Mouse (Mus musculus) embryonic facial prominence, embryonic 14.5 days (tissue): ENCODE results near the gene Twnk. TPM values are rescaled to one million over a fixed set of nuclear protein-coding genes. Genes with fewer than 3 reads are reported as not detected.

Source experiments
- ATAC-seq: fragments of 200-750 bp; cut with Nextera tagmentation; 2 replicates; pipeline ENCODE4 v1.8.0; 2017; ENCODE audit warnings: low read depth, moderate number of reproducible peaks, moderate TSS enrichment
- DNase-seq: peaks from one replicate; pipeline ENCODE4 v3.0.0-alpha.2; 2015; ENCODE audit warnings: low spot score
- H3K27ac ChIP-seq: fragments of 300-500 bp; sonication (generic); replicated peaks from 2 replicates; pipeline ENCODE4 v1.5.1; 2014; ENCODE audit warnings: low read depth, mild to moderate bottlenecking, low read length, moderate library complexity
- H3K27me3 ChIP-seq: fragments of 300-500 bp; sonication (generic); replicated peaks from 2 replicates; pipeline ENCODE4 v1.6.1; 2014; ENCODE audit warnings: low read length; ENCODE audit not compliant: control insufficient read depth, insufficient read depth
- H3K36me3 ChIP-seq: fragments of 300-500 bp; sonication (generic); 2 replicates; pipeline ENCODE4 v1.6.1; 2014; ENCODE audit warnings: low read length, mixed read lengths; ENCODE audit not compliant: control insufficient read depth, insufficient read depth
- H3K4me1 ChIP-seq: fragments of 300-500 bp; sonication (generic); 2 replicates; pipeline ENCODE4 v1.6.1; 2014; ENCODE audit warnings: antibody characterized with exemption, low read length; ENCODE audit not compliant: control insufficient read depth, insufficient read depth
- H3K4me2 ChIP-seq: fragments of 300-500 bp; sonication (generic); 2 replicates; pipeline ENCODE4 v1.6.1; 2014; ENCODE audit warnings: low read depth, mild to moderate bottlenecking, low read length, moderate library complexity, mixed read lengths
- H3K4me3 ChIP-seq: fragments of 300-500 bp; sonication (generic); 2 replicates; pipeline ENCODE4 v1.5.1; 2014; ENCODE audit warnings: low read depth, mild to moderate bottlenecking, low read length
- H3K9ac ChIP-seq: fragments of 300-500 bp; sonication (generic); 2 replicates; pipeline ENCODE4 v1.6.1; 2014; ENCODE audit warnings: low read depth, mild to moderate bottlenecking, low read length, moderate library complexity, mixed read lengths
- H3K9me3 ChIP-seq: fragments of 300-500 bp; sonication (generic); 2 replicates; pipeline ENCODE4 v1.6.1; 2016; ENCODE audit warnings: low read length; ENCODE audit not compliant: control insufficient read depth
- WGBS: fragments of 180-500 bp; shearing (Covaris S2); extraction: QIAGEN DNeasy Blood & Tissue Kit; methylation state at CpG from one replicate; pipeline ENCODE4 v1.1.7; 2014; 5-methylcytosine and 5-hydroxymethylcytosine counted together
- polyA plus RNA-seq: library from polyadenylated mRNA; unstranded; fragments of >200 nt; fragmentation: Nextera tagmentation; extraction: Ambion mirVana; gene quantifications from 2 replicates; pipeline ENCODE4 v1.2.1, GENCODE M21; 2014

Twnk gene
- polyA plus RNA-seq, 1 experiment from 2014 or later: 10.5 TPM

GRCm38 (mm10) chr19:44984420-44984819 is 21.0 kb upstream of the Twnk start:
- no peak overlapping the region for H3K9ac ChIP-seq
- no peak overlapping the region for H3K4me3 ChIP-seq
- DNase-seq (no peak), ATAC-seq (no peak)
- H3K9me3 ChIP-seq: no peaks in the 10 kb centered on the region
- peaks cover 6% of the 10 kb centered on the region for H3K4me1 ChIP-seq
- WGBS: 89% methylated on average over 4 of the region's 4 CpGs
- no peak overlapping the region for H3K27ac ChIP-seq
- no peaks in the 10 kb centered on the region for H3K27me3 ChIP-seq
- H3K36me3 ChIP-seq: peaks cover 29% of the 10 kb centered on the region
- no peak overlapping the region for H3K4me2 ChIP-seq

GRCm38 (mm10) chr19:44985159-44985988 is 20.1 kb upstream of the Twnk start:
- ATAC-seq: no peak
- Histone ChIP-seq H3K4me1 (peaks cover 14% of the 10 kb centered on the region), H3K27me3 (no peaks in the 10 kb centered on the region), H3K4me2 (no peak overlapping the region), H3K36me3 (peaks cover 20% of the 10 kb centered on the region), H3K9ac (no peak overlapping the region), H3K4me3 (no peak overlapping the region), H3K9me3 (no peaks in the 10 kb centered on the region), H3K27ac (no peak overlapping the region)
- DNase-seq: no peak
- WGBS: 51% methylated on average over 5 of the region's 5 CpGs

GRCm38 (mm10) chr19:44987004-44987403 is 18.5 kb upstream of the Twnk start:
- H3K4me3 ChIP-seq: no peak overlapping the region
- H3K4me1 ChIP-seq: peaks cover 14% of the 10 kb centered on the region
- H3K27ac ChIP-seq: no peak overlapping the region
- H3K27me3 ChIP-seq: no peaks in the 10 kb centered on the region
- no peak overlapping the region for H3K4me2 ChIP-seq
- ATAC-seq (no peak), DNase-seq (no peak)
- 62% methylated on average over 6 of the region's 6 CpGs for WGBS
- H3K9ac ChIP-seq: no peak overlapping the region
- H3K36me3 ChIP-seq: peaks cover 6% of the 10 kb centered on the region
- no peaks in the 10 kb centered on the region for H3K9me3 ChIP-seq

GRCm38 (mm10) chr19:44987851-44988250 is 17.6 kb upstream of the Twnk start:
- Histone ChIP-seq H3K27ac (no peak overlapping the region), H3K4me2 (no peak overlapping the region), H3K27me3 (no peaks in the 10 kb centered on the region), H3K4me1 (peaks cover 14% of the 10 kb centered on the region), H3K4me3 (no peak overlapping the region), H3K9ac (no peak overlapping the region), H3K9me3 (no peaks in the 10 kb centered on the region), H3K36me3 (peaks cover 5% of the 10 kb centered on the region; the same call in 1 of the 2 replicates)
- ATAC-seq (no peak), DNase-seq (no peak)
- 52% methylated on average over 6 of the region's 6 CpGs for WGBS

GRCm38 (mm10) chr19:44988321-44988720 is 17.1 kb upstream of the Twnk start:
- peak overlapping the region; percentile 83 for H3K9ac ChIP-seq
- no peaks in the 10 kb centered on the region for H3K9me3 ChIP-seq
- H3K36me3 ChIP-seq: peaks cover 9% of the 10 kb centered on the region; the same call in 1 of the 2 replicates
- 31% methylated on average over 9 of the region's 9 CpGs for WGBS
- ATAC-seq (no peak), DNase-seq (no peak)
- H3K27me3 ChIP-seq: no peaks in the 10 kb centered on the region
- H3K27ac ChIP-seq: no peak overlapping the region
- peaks cover 14% of the 10 kb centered on the region for H3K4me1 ChIP-seq
- H3K4me3 ChIP-seq: peak overlapping the region; percentile 75
- peak overlapping the region; percentile 99 for H3K4me2 ChIP-seq

GRCm38 (mm10) chr19:44988831-44989566 is 16.5 kb upstream of the Twnk start, which contains the start of gene Sema4g:
Gene Sema4g, plus strand, starts transcription at chr19:44989101.
- whole genome bisulfite sequencing: under 1% methylated on average over 23 of the region's 58 CpGs
- H3K4me1 ChIP-seq: peaks cover 14% of the 10 kb centered on the region
- ATAC-seq (peak; percentile 83), DNase-seq (peak; percentile 59)
- peak within 1 kb of the TSS; percentile 44; the same call in 1 of the 2 replicates for H3K27ac ChIP-seq
- peak within 1 kb of the TSS; percentile 75 for H3K4me3 ChIP-seq
- no peaks in the 10 kb centered on the region for H3K9me3 ChIP-seq
- H3K27me3 ChIP-seq: no peaks in the 10 kb centered on the region
- H3K4me2 ChIP-seq: peak within 1 kb of the TSS; percentile 99
- peak within 1 kb of the TSS; percentile 83 for H3K9ac ChIP-seq
- peaks cover 6% of the 10 kb centered on the region; the same call in 1 of the 2 replicates for H3K36me3 ChIP-seq

- Histone ChIP-seq H3K4me1 (peaks cover 14% of the 10 kb centered on the region), H3K27ac (0 out of 2 replicates have a peak overlapping the region, but pooled peaks have one; percentile 44), H3K9ac (peak overlapping the region; percentile 83), H3K36me3 (peaks cover 6% of the 10 kb centered on the region; the same call in 1 of the 2 replicates), H3K4me3 (peak overlapping the region; percentile 75), H3K4me2 (peak overlapping the region; percentile 99), H3K27me3 (no peaks in the 10 kb centered on the region), H3K9me3 (no peaks in the 10 kb centered on the region)
- DNase-seq (no peak), ATAC-seq (peak; percentile 2; the same call in 1 of the 2 replicates)
- WGBS: 4% methylated on average over 20 of the region's 22 CpGs
Measured at GRCm38 (mm10) chr19:44989567-44990495, 15.6 kb upstream of the Twnk start.

- DNase-seq (no peak), ATAC-seq (no peak)
- Histone ChIP-seq H3K27ac (no peak overlapping the region), H3K9ac (no peak overlapping the region), H3K27me3 (no peaks in the 10 kb centered on the region), H3K4me3 (no peak overlapping the region), H3K9me3 (no peaks in the 10 kb centered on the region), H3K4me1 (peaks cover 14% of the 10 kb centered on the region), H3K4me2 (peak overlapping the region; percentile 99; the same call in 1 of the 2 replicates), H3K36me3 (peaks cover 6% of the 10 kb centered on the region; the same call in 1 of the 2 replicates)
- WGBS: 78% methylated on average over 8 of the region's 8 CpGs
Measured at GRCm38 (mm10) chr19:44991031-44991430, 14.4 kb upstream of the Twnk start.
